Mouse (Mus musculus): ENCODE measurements around the gene Zfp113. TPM values are rescaled to one million over a fixed set of nuclear protein-coding genes. Genes with fewer than 3 reads are reported as not detected.

Gene Zfp113
- total RNA-seq, 2 experiments from 2014 or later: 11.5 to 16.9 TPM

Small RNAs within 50 kb of the gene (microRNA-seq; reads per million reads assigned to microRNA genes)
- 528 to 530 reads per million in 2 experiments for gene Mir106b
- 59.5 to 78.7 reads per million in 2 experiments for gene Mir25
- 1,718 to 1,821 reads per million in 2 experiments for gene Mir93

Other genes with a start within 250 kb of the Zfp113 start
- gene Cyp3a13, start 234.1 kb downstream of the Zfp113 start, total RNA-seq (2021): under 1 TPM; 0.11 to 0.18 TPM
- gene Gjc3, start 192.6 kb downstream of the Zfp113 start, total RNA-seq (2021): 10 to 100 TPM; 16.3 to 22.4 TPM
- not detected for gene Azgp1, start 174.2 kb downstream of the Zfp113 start, total RNA-seq (2021)
- gene Smok3a, start 134.5 kb downstream of the Zfp113 start, total RNA-seq (2021): not detected
- not detected for gene Smok3b, start 134.3 kb downstream of the Zfp113 start, total RNA-seq (2021)
- not detected for gene Smok3c, start 102.5 kb downstream of the Zfp113 start, total RNA-seq (2021)
- gene Zkscan1, start 70.7 kb downstream of the Zfp113 start, total RNA-seq (2021): 10 to 100 TPM; 39.4 to 40.5 TPM
- 10 to 100 TPM; 16.4 to 16.6 TPM for gene Zscan21, start 38.8 kb downstream of the Zfp113 start, total RNA-seq (2021)
- gene Cops6, start 5.3 kb upstream of the Zfp113 start, total RNA-seq (2021): 100 to 1,000 TPM; 130 to 133 TPM
- gene Ap4m1, start 16.3 kb upstream of the Zfp113 start, total RNA-seq (2021): 10 to 100 TPM; 22.9 to 23.4 TPM
- gene Mcm7, start 16.7 kb upstream of the Zfp113 start, total RNA-seq (2021): 10 to 100 TPM; 11.7 to 13.7 TPM
- gene Taf6, start 31.7 kb upstream of the Zfp113 start, total RNA-seq (2021): 10 to 100 TPM; 39.3 to 42.0 TPM
- gene Cnpy4, start 31.7 kb upstream of the Zfp113 start, total RNA-seq (2021): 10 to 100 TPM; 15.6 to 16.9 TPM
- gene Mblac1, start 38.6 kb upstream of the Zfp113 start, total RNA-seq (2021): 10 to 100 TPM in 1 of 2 experiments, 1 to 10 TPM in 1; 8.9 to 10.3 TPM
- under 1 TPM in 1 of 2 experiments, not detected in 1; 0.23 TPM for gene Nxpe5, start 70.2 kb upstream of the Zfp113 start, total RNA-seq (2021)
- 10 to 100 TPM; 56.9 to 59.8 TPM for gene Lamtor4, start 99.7 kb upstream of the Zfp113 start, total RNA-seq (2021)
- gene BC037034, start 108.3 kb upstream of the Zfp113 start, total RNA-seq (2021): 10 to 100 TPM; 62.2 to 65.8 TPM
- 1 to 10 TPM; 3.5 to 3.6 TPM for gene Gal3st4, start 117.1 kb upstream of the Zfp113 start, total RNA-seq (2021)
- under 1 TPM in 1 of 2 experiments, not detected in 1; 0.09 TPM for gene Gm43720, start 124.2 kb upstream of the Zfp113 start, total RNA-seq (2021)
- gene Gpc2, start 124.3 kb upstream of the Zfp113 start, total RNA-seq (2021): 1 to 10 TPM; 1.3 to 2.1 TPM
- 1 to 10 TPM in 1 of 2 experiments, under 1 TPM in 1; 0.57 to 1.1 TPM for gene Stag3, start 124.5 kb upstream of the Zfp113 start, total RNA-seq (2021)
- not detected for gene Pvrig, start 186.2 kb upstream of the Zfp113 start, total RNA-seq (2021)

Measured in left cerebral cortex, postnatal 25 days (tissue).